Mouse (Mus musculus): ENCODE data around the gene Slc25a25. TPM values are rescaled to one million over a fixed set of nuclear protein-coding genes. Genes with fewer than 3 reads are reported as not detected.

Gene Slc25a25
- polyA plus RNA-seq, 1 experiment, result 16.6 TPM

- H3K27ac ChIP-seq (ENCODE audit: insufficient read depth, low read length), result no peak overlapping the region
- no peak for TF ChIP-seq CTCF (IDR thresholded peaks at IDR 0.05; ENCODE audit: borderline replicate concordance, insufficient read depth, low read length)
- TF ChIP-seq POLR2A (IDR thresholded peaks at IDR 0.05; ENCODE audit: low read depth, low read length), result no peak
- H3K4me3 ChIP-seq (ENCODE audit: insufficient read depth, low read length), result no peak overlapping the region
- H3K4me1 ChIP-seq (ENCODE audit: control insufficient read depth, insufficient read depth, low read length), result 0 out of 2 replicates have a peak, but pooled peaks cover 2% of the 10 kb centered on the region
These were observed 37.3 kb downstream of the Slc25a25 start for GRCm38 (mm10) chr2:32413936-32414335.

- Histone ChIP-seq H3K4me1 (ENCODE audit: control insufficient read depth, insufficient read depth, low read length) (0 out of 2 replicates have a peak, but pooled peaks cover 2% of the 10 kb centered on the region), H3K4me3 (ENCODE audit: insufficient read depth, low read length) (no peak overlapping the region), H3K27ac (ENCODE audit: insufficient read depth, low read length) (no peak overlapping the region)
- TF ChIP-seq CTCF (IDR thresholded peaks at IDR 0.05; ENCODE audit: borderline replicate concordance, insufficient read depth, low read length), result no peak
- TF ChIP-seq POLR2A (IDR thresholded peaks at IDR 0.05; ENCODE audit: low read depth, low read length), result no peak
These were observed 38.3 kb downstream of the Slc25a25 start for GRCm38 (mm10) chr2:32412742-32413531.

GRCm38 (mm10) chr2:32411407-32411806, 39.8 kb downstream of the Slc25a25 start:
- H3K27ac ChIP-seq (ENCODE audit: insufficient read depth, low read length), result no peak overlapping the region

GRCm38 (mm10) chr2:32408429-32409424, 42.5 kb downstream of the Slc25a25 start:
- TF ChIP-seq CTCF (IDR thresholded peaks at IDR 0.05; ENCODE audit: borderline replicate concordance, insufficient read depth, low read length), result no peak
- H3K27ac ChIP-seq (ENCODE audit: insufficient read depth, low read length), result no peak overlapping the region
- H3K4me3 ChIP-seq (ENCODE audit: insufficient read depth, low read length), result no peak overlapping the region
- H3K4me1 ChIP-seq (ENCODE audit: control insufficient read depth, insufficient read depth, low read length), result 0 out of 2 replicates have a peak, but pooled peaks cover 2% of the 10 kb centered on the region

More at GRCm38 (mm10) chr2:32411407-32411806, 39.8 kb downstream of the Slc25a25 start:
- Histone ChIP-seq H3K4me3 (ENCODE audit: insufficient read depth, low read length) (no peak overlapping the region), H3K4me1 (ENCODE audit: control insufficient read depth, insufficient read depth, low read length) (0 out of 2 replicates have a peak, but pooled peaks cover 2% of the 10 kb centered on the region)
- TF ChIP-seq CTCF (IDR thresholded peaks at IDR 0.05; ENCODE audit: borderline replicate concordance, insufficient read depth, low read length) (no peak), POLR2A (IDR thresholded peaks at IDR 0.05; ENCODE audit: low read depth, low read length) (no peak)

GRCm38 (mm10) chr2:32407144-32407824, 44.0 kb downstream of the Slc25a25 start:
- Histone ChIP-seq H3K27ac (ENCODE audit: insufficient read depth, low read length) (no peak overlapping the region), H3K4me3 (ENCODE audit: insufficient read depth, low read length) (no peak overlapping the region), H3K4me1 (ENCODE audit: control insufficient read depth, insufficient read depth, low read length) (0 out of 2 replicates have a peak, but pooled peaks cover 2% of the 10 kb centered on the region)
- TF ChIP-seq POLR2A (IDR thresholded peaks at IDR 0.05; ENCODE audit: low read depth, low read length) (no peak), CTCF (IDR thresholded peaks at IDR 0.05; ENCODE audit: borderline replicate concordance, insufficient read depth, low read length) (no peak)

- Histone ChIP-seq H3K4me3 (ENCODE audit: insufficient read depth, low read length) (no peak overlapping the region), H3K4me1 (ENCODE audit: control insufficient read depth, insufficient read depth, low read length) (0 out of 2 replicates have a peak, but pooled peaks cover 2% of the 10 kb centered on the region), H3K27ac (ENCODE audit: insufficient read depth, low read length) (no peak overlapping the region)
- TF ChIP-seq CTCF (IDR thresholded peaks at IDR 0.05; ENCODE audit: borderline replicate concordance, insufficient read depth, low read length), result peak; percentile 96
- TF ChIP-seq POLR2A (IDR thresholded peaks at IDR 0.05; ENCODE audit: low read depth, low read length), result peak; percentile 23; the same call in 1 of the 2 replicates
These were observed 46.6 kb downstream of the Slc25a25 start for GRCm38 (mm10) chr2:32404663-32405062.

GRCm38 (mm10) chr2:32396695-32397094, 54.5 kb downstream of the Slc25a25 start:
- Histone ChIP-seq H3K4me1 (ENCODE audit: control insufficient read depth, insufficient read depth, low read length) (peaks cover 7% of the 10 kb centered on the region), H3K4me3 (ENCODE audit: insufficient read depth, low read length) (peak overlapping the region; percentile 86), H3K27ac (ENCODE audit: insufficient read depth, low read length) (no peak overlapping the region)
- TF ChIP-seq POLR2A (IDR thresholded peaks at IDR 0.05; ENCODE audit: low read depth, low read length), result no peak
- TF ChIP-seq CTCF (IDR thresholded peaks at IDR 0.05; ENCODE audit: borderline replicate concordance, insufficient read depth, low read length), result no peak

- Histone ChIP-seq H3K27ac (ENCODE audit: insufficient read depth, low read length) (peak overlapping the region; percentile 86), H3K4me3 (ENCODE audit: insufficient read depth, low read length) (peak overlapping the region; percentile 86), H3K4me1 (ENCODE audit: control insufficient read depth, insufficient read depth, low read length) (peaks cover 7% of the 10 kb centered on the region)
- peak; percentile 61 for TF ChIP-seq POLR2A (IDR thresholded peaks at IDR 0.05; ENCODE audit: low read depth, low read length)
- no peak for TF ChIP-seq CTCF (IDR thresholded peaks at IDR 0.05; ENCODE audit: borderline replicate concordance, insufficient read depth, low read length)
These were observed 55.2 kb downstream of the Slc25a25 start for GRCm38 (mm10) chr2:32395946-32396621.

Data from embryonic fibroblast, embryonic 13.5 days (primary cell).